Mouse (Mus musculus) right cerebral cortex, postnatal 14 days (tissue): Measurements from ENCODE around the gene Ormdl2.
A peak's percentile ranks its signal among the peaks of the same experiment; 100 is the strongest.
"Not testable (repeated sequence)": the region's sequence is repeated elsewhere in the genome, so short reads cannot be mapped to it uniquely, and the experiment has no call there.

Source experiments
- DNase-seq: peaks from one replicate; pipeline ENCODE4 v3.0.0; 2022

The Ormdl2 gene

DNA sequence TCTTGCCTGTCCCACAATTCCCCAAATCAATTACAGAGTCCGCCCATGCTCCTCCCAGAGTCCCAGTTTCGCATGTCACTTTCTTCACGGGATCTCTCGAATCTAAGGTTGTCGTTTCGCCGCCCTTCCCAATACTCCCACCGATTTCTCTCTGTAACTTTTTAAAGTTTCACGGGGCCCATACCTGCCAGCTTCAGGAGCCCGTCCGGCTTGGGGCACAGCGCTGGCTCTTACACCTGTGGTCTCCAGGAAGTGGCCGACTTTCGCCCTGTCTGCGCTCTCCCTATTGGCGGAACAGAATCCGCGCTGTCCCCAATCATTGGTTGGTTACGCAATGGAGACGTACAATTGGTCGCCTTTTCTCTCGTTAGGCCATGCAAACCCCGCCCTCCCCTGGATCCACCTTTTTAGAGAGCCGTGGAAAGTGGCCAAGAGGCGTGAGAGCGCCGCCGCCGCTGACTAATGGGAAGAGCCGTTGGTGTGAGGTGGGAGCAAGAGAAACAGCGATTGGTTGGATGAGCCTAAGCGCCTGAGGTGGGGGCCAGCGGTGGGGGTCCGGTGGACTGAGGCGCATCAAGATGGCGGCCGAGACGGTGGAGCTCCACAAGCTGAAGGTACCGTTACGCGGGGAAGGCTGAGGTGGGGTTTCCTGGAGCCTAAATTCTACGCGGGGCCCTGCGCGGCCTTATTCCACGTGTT, at the start of gene Ormdl2:
Gene Ormdl2 (minus strand): TSS at position 288 of the 699 bp plus-strand sequence.
- peak; percentile 98 for DNase-seq

DNA sequence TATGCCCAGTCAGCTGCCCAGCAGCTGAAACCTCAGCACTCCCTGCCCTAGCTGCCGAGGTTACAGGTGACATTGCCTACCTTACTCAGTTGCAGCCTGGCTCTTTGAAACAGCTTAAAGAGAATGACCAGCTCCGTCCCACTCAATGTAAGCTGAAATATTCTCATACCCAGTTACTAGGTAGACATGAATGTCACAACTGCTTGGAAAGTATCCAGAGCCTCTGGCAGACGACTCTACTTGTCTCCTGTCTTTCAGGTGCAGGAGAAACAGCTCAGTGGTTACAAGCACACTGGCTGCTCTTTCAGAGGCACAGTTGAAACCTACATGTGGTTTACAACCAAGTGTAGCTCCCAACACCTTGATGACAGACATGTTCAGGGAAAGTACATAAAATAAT, 48.9 kb upstream of the Ormdl2 start:
- DNase-seq, result no peak

DNA sequence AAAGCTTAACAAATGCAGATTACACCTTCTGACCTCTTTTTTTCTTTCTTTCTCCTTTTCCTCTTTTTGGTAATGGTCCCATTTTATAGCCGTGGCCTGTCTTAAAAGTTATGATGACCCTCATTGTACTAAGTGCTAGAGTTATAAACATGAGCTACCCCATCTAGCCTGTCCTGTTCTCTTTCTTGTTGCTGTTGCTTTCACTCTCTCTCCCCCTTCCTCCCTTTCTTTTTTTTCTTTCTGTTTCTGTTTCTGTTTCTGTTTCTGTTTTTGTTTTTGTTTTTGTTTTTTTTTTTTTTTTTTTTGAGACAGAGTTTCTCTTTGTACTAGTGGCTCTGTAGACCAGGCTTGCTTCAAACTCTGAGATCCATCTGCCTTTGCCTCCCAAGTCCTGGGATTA, 45.1 kb upstream of the Ormdl2 start:
- DNase-seq, result no peak

DNA sequence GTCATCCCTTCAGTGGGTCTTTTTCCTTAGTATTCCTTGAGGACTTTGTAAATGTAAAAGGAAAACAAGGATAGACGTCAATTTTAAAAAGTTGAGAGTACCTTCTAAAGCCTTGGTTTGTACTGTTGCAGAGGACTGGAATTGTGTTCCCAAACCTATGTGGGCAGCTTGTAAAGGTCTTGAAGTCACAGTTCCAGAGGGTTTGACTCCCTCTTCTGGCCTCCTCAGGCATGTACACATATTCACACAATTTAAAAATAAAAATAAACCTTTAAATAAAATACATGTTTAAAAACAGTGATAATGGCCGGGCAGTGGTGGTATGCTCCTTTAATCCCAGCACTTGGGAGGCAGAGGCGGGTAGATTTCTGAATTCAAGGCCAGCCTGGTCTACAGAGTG, 44.6 kb upstream of the Ormdl2 start:
- no peak for DNase-seq

DNA sequence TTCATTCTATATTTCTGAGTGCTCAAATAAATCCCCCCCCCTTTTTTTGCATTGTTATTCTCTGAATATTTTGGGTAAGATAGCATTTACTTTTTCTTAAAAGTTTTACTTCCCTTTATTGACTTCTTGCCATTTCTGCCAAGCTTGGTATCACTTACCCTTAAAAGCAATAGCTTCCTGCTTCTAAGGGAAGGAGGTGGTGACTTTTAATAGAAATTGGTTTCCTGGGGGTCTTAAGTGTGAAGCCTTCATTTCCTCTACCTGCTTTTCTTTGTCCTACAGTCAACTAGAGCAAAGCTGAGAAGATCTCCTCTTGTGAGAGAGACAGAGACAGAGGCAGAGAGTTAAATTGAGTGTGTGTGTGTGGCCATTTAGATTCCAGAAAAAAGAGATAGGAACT, 39.7 kb upstream of the Ormdl2 start:
- DNase-seq, result no peak

DNA sequence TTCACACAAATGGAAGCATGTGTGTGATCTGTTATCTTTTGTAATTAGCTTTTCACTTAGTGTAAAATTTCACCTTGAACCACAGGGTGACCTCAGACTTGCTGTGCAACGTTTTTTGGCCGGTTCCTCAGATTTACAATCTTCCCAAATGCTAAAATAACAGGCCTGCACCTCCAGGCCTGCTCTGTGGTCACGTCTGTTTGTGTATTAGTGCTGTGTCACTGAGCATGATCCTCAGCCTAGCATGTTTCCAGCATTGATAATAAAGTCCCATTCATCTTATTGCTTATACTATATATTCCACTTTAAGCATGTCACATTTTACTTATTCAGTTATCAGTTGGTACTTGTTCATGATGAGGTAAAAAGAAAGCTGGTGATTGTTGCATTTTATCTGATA, 28.9 kb upstream of the Ormdl2 start:
- no peak for DNase-seq

DNA sequence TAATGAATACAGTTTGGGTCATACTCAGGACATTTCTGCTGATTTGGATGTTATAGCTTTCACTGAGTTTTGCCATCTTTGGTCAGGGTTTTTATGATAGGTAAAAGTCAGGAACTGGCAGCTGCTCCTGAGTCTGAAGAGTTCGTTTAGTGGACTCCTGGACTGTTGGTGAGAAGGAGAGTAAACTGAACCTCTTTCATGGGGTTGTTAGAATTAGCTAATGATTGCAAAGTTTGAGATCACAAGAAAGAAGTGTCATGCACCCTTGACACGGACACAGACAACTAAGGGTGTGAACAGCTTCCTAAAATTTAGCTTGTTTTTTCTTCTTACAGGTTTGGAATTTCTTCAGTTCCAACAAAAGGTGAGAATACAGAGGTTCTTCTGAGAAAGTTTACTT, 27.0 kb upstream of the Ormdl2 start:
- DNase-seq, result no peak

DNA sequence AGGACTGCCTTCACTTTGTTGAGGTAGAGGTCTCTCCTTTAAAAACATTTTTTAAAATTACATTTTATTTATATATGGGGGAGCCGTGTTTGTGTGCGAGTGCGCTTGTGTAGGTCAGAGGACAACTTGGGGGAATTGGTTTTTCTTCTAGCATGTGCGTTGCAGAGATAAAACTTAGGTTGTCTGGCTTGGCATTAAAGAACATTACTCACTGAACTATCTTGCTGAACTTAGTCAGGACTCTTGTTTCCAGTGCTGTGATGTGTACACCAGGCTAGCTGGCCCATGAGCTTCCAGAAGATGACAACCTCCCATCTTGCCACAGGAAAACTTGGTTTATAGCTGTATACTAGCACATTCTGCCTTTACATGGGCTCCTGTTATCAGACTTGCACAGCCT, 25.2 kb upstream of the Ormdl2 start:
- DNase-seq, result no peak

DNA sequence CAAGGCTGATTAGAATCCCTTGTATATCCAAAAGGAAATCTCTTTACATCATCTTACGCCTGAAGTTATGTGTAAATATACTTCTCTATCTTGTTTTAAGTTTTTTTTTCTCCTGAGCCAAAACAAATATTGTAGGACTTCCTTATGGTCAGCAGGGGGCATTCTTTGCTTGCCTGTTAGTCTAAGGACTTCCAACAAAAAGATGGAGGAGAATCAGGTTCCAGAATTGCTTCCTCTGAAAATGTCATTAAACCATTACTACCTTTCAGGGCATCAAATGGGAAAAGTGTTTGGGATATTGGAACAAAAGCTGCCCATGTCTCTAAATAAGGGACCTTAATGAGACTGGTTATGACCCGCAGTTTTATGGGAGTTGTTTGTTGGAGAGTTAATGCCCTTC, 24.1 kb upstream of the Ormdl2 start:
- DNase-seq, result no peak

DNA sequence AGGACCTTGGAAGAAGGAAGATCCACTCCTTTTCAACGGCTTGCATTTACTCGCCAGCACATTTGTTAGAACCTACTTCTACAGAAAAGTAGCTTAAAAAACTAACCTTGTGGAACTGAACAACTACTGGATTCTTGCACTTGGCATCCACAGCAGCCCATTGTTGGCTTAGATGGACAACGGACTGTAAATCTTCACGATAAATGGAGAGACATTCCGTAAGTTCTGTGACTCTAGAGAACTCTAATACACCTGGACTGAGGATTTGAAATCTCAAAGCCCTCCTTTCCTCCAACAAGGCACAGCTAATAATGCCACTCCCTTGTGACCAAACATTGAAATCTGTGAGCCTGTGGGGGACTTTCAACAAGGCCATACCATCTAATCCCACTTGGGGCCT, 21.8 kb upstream of the Ormdl2 start:
- DNase-seq, result no peak

DNA sequence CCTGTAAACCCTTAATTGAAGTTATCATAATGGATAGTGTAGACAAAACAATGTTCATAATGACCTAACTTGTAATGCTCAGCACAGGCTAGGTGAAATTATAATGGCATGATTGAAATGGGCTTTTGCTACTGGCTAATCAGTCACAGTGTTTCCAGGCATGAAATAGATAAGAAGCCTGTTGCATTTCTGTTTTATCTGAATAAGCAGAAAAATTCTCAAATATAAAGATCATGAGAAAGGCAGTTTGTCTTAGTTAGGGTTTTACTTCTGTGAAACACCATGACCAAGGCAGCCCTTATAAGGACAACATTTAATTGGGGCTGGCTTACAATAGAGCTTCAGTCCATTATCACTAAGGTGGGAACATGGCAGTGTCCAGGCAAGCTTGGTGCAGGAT, 19.2 kb upstream of the Ormdl2 start:
- no peak for DNase-seq

DNA sequence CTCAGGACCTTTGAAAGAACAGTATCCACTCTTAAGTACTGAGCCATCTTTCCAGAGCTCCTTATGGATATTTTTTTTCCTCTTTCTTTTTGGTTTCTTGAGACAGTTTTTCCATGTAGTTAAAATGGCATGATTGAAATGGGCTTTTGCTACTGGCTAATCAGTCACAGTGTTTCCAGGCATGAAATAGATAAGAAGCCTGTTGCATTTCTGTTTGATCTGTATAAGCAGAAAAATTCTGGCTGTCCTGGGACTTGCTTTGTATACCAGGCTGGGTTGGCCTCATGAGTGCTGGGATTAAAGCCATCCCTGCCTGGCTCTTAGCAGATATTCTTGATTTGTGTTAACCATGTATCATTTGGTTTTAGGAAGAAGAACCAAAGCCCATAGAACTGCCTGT, 18.0 kb upstream of the Ormdl2 start:
- DNase-seq, result no peak

DNA sequence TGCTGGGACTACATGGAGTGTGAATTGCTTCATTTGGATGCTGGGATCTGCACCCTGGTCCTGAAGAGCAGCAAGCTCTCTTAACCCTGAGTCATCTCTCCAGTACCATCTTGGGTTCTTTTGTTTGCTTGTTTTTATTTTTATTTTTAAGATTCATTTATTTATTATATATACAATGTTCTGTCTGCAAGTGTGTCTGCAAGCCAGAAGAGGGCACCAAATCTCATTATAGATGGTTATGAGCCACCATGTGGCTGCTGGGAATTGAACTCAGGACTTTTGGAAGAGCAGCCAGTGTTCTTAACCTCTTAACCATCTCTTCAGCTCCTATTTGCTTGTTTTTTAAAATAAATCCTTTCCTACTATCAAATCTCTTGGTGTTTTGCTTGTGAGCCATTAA, 16.0 kb upstream of the Ormdl2 start:
- no peak for DNase-seq

DNA sequence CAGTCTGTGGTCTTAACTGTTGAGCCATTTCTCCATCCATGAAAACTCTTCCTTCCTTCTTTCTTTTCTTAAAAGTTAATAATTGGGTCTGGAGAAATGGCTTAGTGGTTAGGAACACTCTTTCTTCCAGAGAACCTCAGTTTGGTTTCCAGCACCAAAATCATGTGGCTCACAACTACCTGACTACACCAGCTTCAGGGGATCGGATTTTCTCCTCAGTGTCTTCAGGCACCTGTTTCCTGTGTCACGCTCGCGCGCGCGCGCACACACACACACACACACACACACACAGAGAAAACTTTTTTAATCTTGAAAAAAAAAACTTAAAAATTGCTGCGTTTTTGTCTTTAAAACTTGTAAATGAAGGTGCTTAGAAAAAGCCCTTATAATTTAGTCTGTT, 2.4 kb upstream of the Ormdl2 start:
- no peak for DNase-seq

DNA sequence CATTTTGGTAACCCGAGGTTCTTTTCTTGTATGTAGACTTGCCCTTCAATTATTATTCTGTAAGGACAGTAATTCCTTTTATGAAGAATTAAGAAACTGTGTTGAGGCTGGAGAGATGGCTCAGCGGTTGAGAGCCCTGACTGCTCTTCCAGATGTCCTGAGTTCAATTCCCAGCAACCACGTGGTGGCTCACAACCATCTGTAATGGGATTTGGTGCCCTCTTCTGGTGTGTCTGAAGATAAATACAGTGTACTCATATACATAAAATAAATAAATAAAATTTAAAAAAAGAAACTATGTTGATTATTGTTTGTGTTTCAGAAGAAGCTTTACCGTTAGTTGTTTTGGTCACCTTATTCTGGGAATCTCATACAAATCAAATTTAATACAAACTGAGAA, 1.6 kb upstream of the Ormdl2 start:
- not testable (repeated sequence) for DNase-seq

DNA sequence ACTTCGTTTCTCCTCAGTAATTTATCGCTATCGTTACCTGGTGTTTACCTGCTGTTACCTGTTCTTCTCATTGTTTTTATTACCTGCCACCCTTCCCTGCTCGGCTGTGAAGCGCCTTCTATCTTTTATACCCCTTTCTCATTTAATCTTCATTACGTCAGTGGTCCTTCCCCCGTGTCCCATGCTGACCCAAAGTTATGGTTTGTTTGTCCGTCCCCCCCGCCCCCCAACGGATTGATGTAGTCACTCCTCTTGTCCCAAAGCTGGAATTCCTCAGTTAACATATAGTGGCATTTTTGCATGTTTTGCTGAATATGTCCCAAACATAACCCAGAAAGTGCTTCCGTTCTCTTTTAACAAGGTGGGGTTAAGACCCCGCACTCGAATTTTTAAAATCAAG, 690 bp upstream of the Ormdl2 start:
- no peak for DNase-seq

DNA sequence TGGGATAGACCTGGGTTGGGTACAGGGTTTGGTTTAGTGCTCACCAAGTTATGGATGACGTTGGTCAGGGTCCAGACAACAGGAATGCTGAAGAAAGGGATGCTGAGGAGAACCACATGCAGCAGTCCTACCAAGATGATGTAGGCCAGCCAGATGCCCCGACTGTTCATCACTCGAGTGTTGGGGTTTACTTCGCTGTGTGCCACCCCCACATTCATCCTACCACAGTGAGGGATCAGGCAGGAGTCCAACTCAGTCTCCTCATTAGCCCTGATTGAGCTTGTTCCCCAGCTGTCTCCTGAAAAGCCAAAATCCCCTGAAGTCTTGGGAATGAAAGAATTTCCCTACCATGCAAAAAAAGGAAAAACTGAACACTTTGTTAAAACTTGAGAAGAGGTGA, 1.2 kb downstream of the Ormdl2 start:
- DNase-seq, result no peak

DNA sequence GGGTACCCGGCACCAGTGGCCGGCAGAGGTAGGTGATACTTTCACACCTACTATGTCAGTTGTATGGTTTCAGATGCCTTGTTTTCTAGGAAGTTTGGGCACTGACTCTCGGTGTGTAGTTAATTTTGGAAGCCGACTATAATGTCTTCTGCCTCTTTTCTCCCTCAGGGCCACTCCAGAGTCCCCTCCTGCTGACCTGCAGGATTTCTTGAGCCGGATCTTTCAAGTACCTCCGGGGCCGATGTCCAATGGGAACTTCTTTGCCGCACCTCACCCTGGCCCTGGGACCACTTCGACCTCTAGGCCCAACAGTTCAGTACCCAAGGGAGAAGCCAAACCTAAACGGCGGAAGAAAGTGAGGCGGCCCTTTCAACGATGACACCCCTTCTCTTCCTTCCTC, 4.4 kb downstream of the Ormdl2 start, which contains the start of gene Sarnp:
Gene Sarnp (plus strand): TSS at position 301 of the 400 bp plus-strand sequence.
- no peak for DNase-seq

DNA sequence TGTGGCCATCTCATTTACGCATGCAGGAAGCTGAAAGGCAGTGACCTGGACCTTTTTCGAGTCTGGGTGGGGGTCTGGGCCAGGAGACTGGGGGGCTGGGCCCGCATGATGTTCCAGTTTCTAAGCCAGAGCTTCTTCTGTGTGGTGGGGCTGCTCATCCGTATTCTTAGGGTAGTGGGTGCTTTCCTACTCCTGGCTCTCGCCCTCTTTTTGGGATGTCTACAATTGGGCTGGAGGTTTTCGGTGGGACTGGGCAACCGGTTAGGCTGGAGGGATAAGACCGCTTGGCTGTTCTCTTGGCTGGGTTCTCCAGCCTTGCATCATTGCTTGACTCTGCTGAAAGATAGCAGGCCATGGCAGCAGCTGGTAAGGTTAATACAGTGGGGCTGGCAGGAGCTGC, 14.4 kb downstream of the Ormdl2 start:
- DNase-seq, result no peak

DNA sequence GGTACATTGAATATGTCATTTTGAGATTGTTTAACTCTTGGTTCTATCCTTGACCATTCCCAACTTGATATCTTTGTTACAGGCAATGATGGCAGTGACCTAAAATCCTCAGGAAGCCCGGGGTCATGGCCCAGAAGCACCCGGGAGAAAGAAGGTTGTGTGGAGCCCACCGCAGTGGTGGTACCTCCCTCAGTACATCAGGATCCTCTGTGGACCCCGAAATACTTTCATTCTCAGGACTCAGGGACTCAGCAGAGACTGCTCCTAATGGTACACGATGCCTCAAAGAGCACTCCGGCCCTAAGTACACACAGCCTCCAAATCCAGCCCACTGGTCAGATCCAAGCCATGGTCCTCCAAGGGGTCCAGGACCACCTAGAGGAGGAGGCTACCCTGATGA, 15.4 kb downstream of the Ormdl2 start:
- DNase-seq, result no peak

DNA sequence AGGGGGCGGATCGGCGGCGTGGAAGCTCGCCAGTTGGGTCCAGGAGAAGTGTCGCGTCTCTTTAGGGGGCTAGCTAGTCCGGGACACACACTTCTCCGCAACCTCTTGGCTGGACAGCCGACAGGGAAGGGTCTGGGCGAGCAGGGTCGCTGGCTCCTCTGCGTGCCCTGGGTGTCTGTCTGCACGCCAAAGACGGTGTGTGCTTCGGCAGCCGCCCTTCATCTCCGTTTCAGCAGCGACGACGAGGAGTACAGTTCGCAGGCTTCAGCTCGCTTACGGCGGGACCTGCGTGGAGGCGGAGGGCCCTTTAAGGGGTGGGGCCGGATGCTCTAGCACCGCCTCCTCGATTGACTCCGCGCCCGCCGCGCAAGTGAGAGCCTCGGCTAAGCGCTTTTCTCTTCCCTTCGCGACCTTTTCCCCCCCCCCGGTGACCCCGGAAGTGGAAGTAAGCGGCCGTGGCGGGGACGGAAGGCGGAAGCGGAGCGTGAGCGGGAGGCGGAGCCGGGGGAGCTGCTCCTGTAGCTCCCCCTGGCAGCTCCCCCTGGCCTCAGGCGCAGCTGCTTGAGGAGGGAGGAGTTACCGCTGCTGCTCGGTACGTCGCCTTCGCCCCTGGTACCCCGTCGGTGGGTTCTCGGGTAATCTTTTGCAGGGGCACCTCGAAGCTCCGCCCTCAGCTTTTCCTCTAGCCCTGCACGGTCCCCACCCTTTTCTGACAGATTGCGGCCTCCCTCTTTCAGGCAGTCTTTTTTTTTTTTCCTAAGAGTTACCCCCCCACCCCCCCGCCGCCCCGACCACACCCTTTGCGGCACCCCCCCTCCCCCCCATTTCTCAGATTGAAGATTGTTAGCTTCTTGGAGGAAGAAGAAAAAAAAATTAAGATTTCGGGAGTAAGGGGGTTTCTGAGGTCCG, 16.1 kb downstream of the Ormdl2 start:
- peak; percentile 96 for DNase-seq

DNA sequence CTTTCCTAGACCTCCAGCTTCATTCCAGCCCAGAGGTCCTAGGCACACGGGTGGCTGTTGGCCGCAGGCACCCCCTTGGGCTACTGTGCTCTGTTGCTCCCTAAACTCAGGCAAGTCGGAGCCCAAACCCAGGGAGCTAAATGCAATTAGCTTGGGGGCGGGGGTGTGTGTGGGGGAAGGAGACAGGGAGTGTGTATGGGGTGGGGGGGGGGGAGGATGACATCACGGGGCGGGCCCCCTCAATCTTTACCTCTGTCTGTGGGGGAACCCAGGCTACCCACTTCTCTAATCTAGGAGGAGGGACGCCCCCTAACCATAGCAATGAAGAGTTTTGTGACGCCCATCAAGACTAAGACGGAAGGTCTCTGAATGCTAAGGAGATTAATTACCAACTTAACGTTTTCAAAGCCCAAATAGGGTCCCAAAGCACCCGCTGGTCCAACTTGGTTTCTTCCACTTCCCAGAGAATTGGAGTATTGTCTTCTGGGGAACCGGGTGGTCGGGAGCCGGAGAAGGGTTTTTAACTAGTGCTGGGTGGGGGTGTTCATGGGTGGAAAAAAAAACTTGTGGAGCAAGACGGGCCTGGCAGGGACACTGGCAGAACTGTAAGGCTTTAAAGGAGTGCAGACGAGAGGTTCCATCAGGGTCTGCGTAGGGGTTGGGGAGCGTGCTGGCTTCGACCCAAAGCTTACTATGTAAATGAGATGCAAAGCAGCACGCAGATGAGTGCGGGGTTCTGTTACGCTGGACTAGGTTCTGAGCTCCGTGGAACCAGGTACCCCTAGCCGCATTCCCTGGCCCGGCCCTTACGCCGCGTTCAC, 17.0 kb downstream of the Ormdl2 start, which contains the start of gene Tmem198b:
Gene Tmem198b (minus strand): TSS at position 100 of the 821 bp plus-strand sequence.
- peak; percentile 73 for DNase-seq

DNA sequence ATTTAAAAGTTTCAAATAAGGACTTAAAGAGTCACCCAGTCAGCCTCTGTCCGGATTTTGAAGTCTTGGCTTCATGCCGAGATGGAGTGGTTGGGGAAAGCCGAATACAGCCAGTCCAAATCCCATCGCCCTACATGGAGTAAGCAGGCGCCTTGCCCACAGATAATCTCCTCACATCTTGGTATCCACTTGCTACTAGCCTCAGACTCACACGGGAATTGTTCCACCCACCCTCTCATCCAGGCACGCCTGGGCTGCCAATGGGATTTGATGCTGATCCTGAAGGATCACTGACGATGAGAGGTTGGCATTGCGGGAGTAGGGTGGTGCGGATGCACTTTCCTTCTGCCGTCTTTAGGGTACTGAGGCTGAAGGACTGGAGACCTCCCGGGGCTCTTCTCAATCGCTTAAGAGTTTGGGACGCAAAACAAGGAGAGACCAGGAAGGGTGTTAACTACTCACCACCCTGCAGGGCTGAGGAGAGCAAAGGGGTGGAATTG, 17.6 kb downstream of the Ormdl2 start, which contains the start of gene Dnajc14:
Gene Dnajc14 (plus strand): TSS at position 292 of the 500 bp plus-strand sequence.
- DNase-seq, result peak; percentile 60
